Mouse (Mus musculus): ENCODE data around the gene Nrp2. TPM values are rescaled to one million over a fixed set of nuclear protein-coding genes. Genes with fewer than 3 reads are reported as not detected.

Gene Nrp2
- polyA plus RNA-seq, 1 experiment from 2014 or later = 6.1 TPM

GRCm38 (mm10) chr1:62749716-62750115 lies 46.6 kb downstream of the Nrp2 start:
- no peaks in the 10 kb centered on the region for H3K9me3 ChIP-seq (ENCODE audit: control insufficient read depth, low read length)
- WGBS = 88% methylated on average over 14 of the region's 14 CpGs
- no peaks in the 10 kb centered on the region for H3K36me3 ChIP-seq (ENCODE audit: control insufficient read depth, insufficient read depth, low read length)
- H3K27me3 ChIP-seq (ENCODE audit: control insufficient read depth, insufficient read depth, low read length) = no peaks in the 10 kb centered on the region
- no peak overlapping the region for H3K4me2 ChIP-seq (ENCODE audit: low read length)
- peaks cover 13 to 24% of the 10 kb centered on the region in 2 experiments for H3K4me1 ChIP-seq (ENCODE audit: control insufficient read depth in 2 of 2, insufficient read depth in 2 of 2, low read length in 2 of 2)
- no peak overlapping the region for H3K4me3 ChIP-seq (ENCODE audit: control insufficient read depth in 1 of 2, insufficient read depth in 1 of 2, low read depth in 1 of 2, low read length in 2 of 2)
- H3K27ac ChIP-seq (replicated peaks in 1 of 2; ENCODE audit: control insufficient read depth in 1 of 2, insufficient read depth in 1 of 2, low read depth in 2 of 2, low read length in 2 of 2) = no peak overlapping the region
- no peak overlapping the region for H3K9ac ChIP-seq (ENCODE audit: low read length)
- ATAC-seq (ENCODE audit: insufficient number of reproducible peaks, insufficient read depth, low FRiP score, low read depth) = no peak

GRCm38 (mm10) chr1:62750408-62751008 lies 47.4 kb downstream of the Nrp2 start:
- Histone ChIP-seq H3K9ac (ENCODE audit: low read length) (no peak overlapping the region), H3K4me3 (ENCODE audit: control insufficient read depth in 1 of 2, insufficient read depth in 1 of 2, low read depth in 1 of 2, low read length in 2 of 2) (no peak overlapping the region), H3K27ac (replicated peaks in 1 of 2; ENCODE audit: control insufficient read depth in 1 of 2, insufficient read depth in 1 of 2, low read depth in 2 of 2, low read length in 2 of 2) (no peak overlapping the region), H3K4me2 (ENCODE audit: low read length) (no peak overlapping the region), H3K4me1 (ENCODE audit: control insufficient read depth in 2 of 2, insufficient read depth in 2 of 2, low read length in 2 of 2) (peaks cover 13 to 24% of the 10 kb centered on the region in 2 experiments), H3K27me3 (ENCODE audit: control insufficient read depth, insufficient read depth, low read length) (no peaks in the 10 kb centered on the region), H3K9me3 (ENCODE audit: control insufficient read depth, low read length) (no peaks in the 10 kb centered on the region), H3K36me3 (ENCODE audit: control insufficient read depth, insufficient read depth, low read length) (no peaks in the 10 kb centered on the region)
- WGBS = 77% methylated on average over 5 of the region's 5 CpGs
- ATAC-seq (ENCODE audit: insufficient number of reproducible peaks, insufficient read depth, low FRiP score, low read depth) = no peak

- H3K27ac ChIP-seq (replicated peaks in 1 of 2; ENCODE audit: control insufficient read depth in 1 of 2, insufficient read depth in 1 of 2, low read depth in 2 of 2, low read length in 2 of 2) = 0 out of 4 replicates have a peak overlapping the region, but pooled peaks have one; percentile 0 to 8
- peak overlapping the region; percentile 1; the same call in 1 of the 2 replicates for H3K9ac ChIP-seq (ENCODE audit: low read length)
- 40% methylated on average over 15 of the region's 15 CpGs for WGBS
- H3K36me3 ChIP-seq (ENCODE audit: control insufficient read depth, insufficient read depth, low read length) = no peaks in the 10 kb centered on the region
- no peak overlapping the region for H3K4me3 ChIP-seq (ENCODE audit: control insufficient read depth in 1 of 2, insufficient read depth in 1 of 2, low read depth in 1 of 2, low read length in 2 of 2)
- H3K27me3 ChIP-seq (ENCODE audit: control insufficient read depth, insufficient read depth, low read length) = no peaks in the 10 kb centered on the region
- no peak for ATAC-seq (ENCODE audit: insufficient number of reproducible peaks, insufficient read depth, low FRiP score, low read depth)
- H3K9me3 ChIP-seq (ENCODE audit: control insufficient read depth, low read length) = no peaks in the 10 kb centered on the region
- peaks cover 13 to 24% of the 10 kb centered on the region in 2 experiments for H3K4me1 ChIP-seq (ENCODE audit: control insufficient read depth in 2 of 2, insufficient read depth in 2 of 2, low read length in 2 of 2)
- H3K4me2 ChIP-seq (ENCODE audit: low read length) = 0 out of 2 replicates have a peak overlapping the region, but pooled peaks have one; percentile 23
Measured at GRCm38 (mm10) chr1:62751011-62752006, 48.2 kb downstream of the Nrp2 start.

GRCm38 (mm10) chr1:62752055-62752454 lies 49.0 kb downstream of the Nrp2 start:
- ATAC-seq (ENCODE audit: insufficient number of reproducible peaks, insufficient read depth, low FRiP score, low read depth) = no peak
- no peaks in the 10 kb centered on the region for H3K9me3 ChIP-seq (ENCODE audit: control insufficient read depth, low read length)
- no peak overlapping the region for H3K9ac ChIP-seq (ENCODE audit: low read length)
- H3K36me3 ChIP-seq (ENCODE audit: control insufficient read depth, insufficient read depth, low read length) = no peaks in the 10 kb centered on the region
- H3K4me2 ChIP-seq (ENCODE audit: low read length) = no peak overlapping the region
- H3K27me3 ChIP-seq (ENCODE audit: control insufficient read depth, insufficient read depth, low read length) = no peaks in the 10 kb centered on the region
- H3K4me1 ChIP-seq (ENCODE audit: control insufficient read depth in 2 of 2, insufficient read depth in 2 of 2, low read length in 2 of 2) = peaks cover 12 to 24% of the 10 kb centered on the region in 2 experiments
- 80% methylated on average over 8 of the region's 8 CpGs for WGBS
- H3K27ac ChIP-seq (replicated peaks in 1 of 2; ENCODE audit: control insufficient read depth in 1 of 2, insufficient read depth in 1 of 2, low read depth in 2 of 2, low read length in 2 of 2) = no peak overlapping the region
- no peak overlapping the region for H3K4me3 ChIP-seq (ENCODE audit: control insufficient read depth in 1 of 2, insufficient read depth in 1 of 2, low read depth in 1 of 2, low read length in 2 of 2)

GRCm38 (mm10) chr1:62752661-62753333 lies 49.7 kb downstream of the Nrp2 start:
- Histone ChIP-seq H3K4me1 (ENCODE audit: control insufficient read depth in 2 of 2, insufficient read depth in 2 of 2, low read length in 2 of 2) (peaks cover 7 to 17% of the 10 kb centered on the region in 2 experiments), H3K9me3 (ENCODE audit: control insufficient read depth, low read length) (no peaks in the 10 kb centered on the region), H3K4me3 (ENCODE audit: control insufficient read depth in 1 of 2, insufficient read depth in 1 of 2, low read depth in 1 of 2, low read length in 2 of 2) (no peak overlapping the region), H3K27me3 (ENCODE audit: control insufficient read depth, insufficient read depth, low read length) (no peaks in the 10 kb centered on the region), H3K9ac (ENCODE audit: low read length) (no peak overlapping the region), H3K36me3 (ENCODE audit: control insufficient read depth, insufficient read depth, low read length) (no peaks in the 10 kb centered on the region), H3K27ac (replicated peaks in 1 of 2; ENCODE audit: control insufficient read depth in 1 of 2, insufficient read depth in 1 of 2, low read depth in 2 of 2, low read length in 2 of 2) (no peak overlapping the region), H3K4me2 (ENCODE audit: low read length) (no peak overlapping the region)
- 79% methylated on average over 7 of the region's 7 CpGs for WGBS
- ATAC-seq (ENCODE audit: insufficient number of reproducible peaks, insufficient read depth, low FRiP score, low read depth) = no peak

GRCm38 (mm10) chr1:62754066-62754835 lies 51.2 kb downstream of the Nrp2 start:
- H3K27me3 ChIP-seq (ENCODE audit: control insufficient read depth, insufficient read depth, low read length) = no peaks in the 10 kb centered on the region
- no peaks in the 10 kb centered on the region for H3K9me3 ChIP-seq (ENCODE audit: control insufficient read depth, low read length)
- no peaks in the 10 kb centered on the region for H3K36me3 ChIP-seq (ENCODE audit: control insufficient read depth, insufficient read depth, low read length)
- ATAC-seq (ENCODE audit: insufficient number of reproducible peaks, insufficient read depth, low FRiP score, low read depth) = no peak
- H3K27ac ChIP-seq (replicated peaks in 1 of 2; ENCODE audit: control insufficient read depth in 1 of 2, insufficient read depth in 1 of 2, low read depth in 2 of 2, low read length in 2 of 2) = no peak overlapping the region
- H3K4me1 ChIP-seq (ENCODE audit: control insufficient read depth in 2 of 2, insufficient read depth in 2 of 2, low read length in 2 of 2) = peaks cover 5 to 14% of the 10 kb centered on the region in 2 experiments
- no peak overlapping the region for H3K4me3 ChIP-seq (ENCODE audit: control insufficient read depth in 1 of 2, insufficient read depth in 1 of 2, low read depth in 1 of 2, low read length in 2 of 2)
- H3K4me2 ChIP-seq (ENCODE audit: low read length) = no peak overlapping the region
- 74% methylated on average over 8 of the region's 8 CpGs for WGBS
- H3K9ac ChIP-seq (ENCODE audit: low read length) = no peak overlapping the region

- Histone ChIP-seq H3K27ac (replicated peaks in 1 of 2; ENCODE audit: control insufficient read depth in 1 of 2, insufficient read depth in 1 of 2, low read depth in 2 of 2, low read length in 2 of 2) (0 out of 4 replicates have a peak overlapping the region, but pooled peaks of 1 of the 2 experiments have one; percentile 8), H3K4me2 (ENCODE audit: low read length) (no peak overlapping the region; the same call in 1 of the 2 replicates), H3K27me3 (ENCODE audit: control insufficient read depth, insufficient read depth, low read length) (no peaks in the 10 kb centered on the region), H3K9ac (ENCODE audit: low read length) (no peak overlapping the region), H3K9me3 (ENCODE audit: control insufficient read depth, low read length) (no peaks in the 10 kb centered on the region), H3K4me3 (ENCODE audit: control insufficient read depth in 1 of 2, insufficient read depth in 1 of 2, low read depth in 1 of 2, low read length in 2 of 2) (no peak overlapping the region), H3K4me1 (ENCODE audit: control insufficient read depth in 2 of 2, insufficient read depth in 2 of 2, low read length in 2 of 2) (peaks cover 4 to 8% of the 10 kb centered on the region in 2 experiments; a peak in 3 of 4 replicates), H3K36me3 (ENCODE audit: control insufficient read depth, insufficient read depth, low read length) (peaks cover 4% of the 10 kb centered on the region)
- WGBS = 31% methylated on average over 5 of the region's 5 CpGs
- ATAC-seq (ENCODE audit: insufficient number of reproducible peaks, insufficient read depth, low FRiP score, low read depth) = no peak
Measured at GRCm38 (mm10) chr1:62760086-62760485, 57.0 kb downstream of the Nrp2 start.
